Mouse (Mus musculus) stomach, embryonic 14.5 days (tissue): ENCODE results near the gene Ypel4. TPM values are rescaled to one million over a fixed set of nuclear protein-coding genes. Genes with fewer than 3 reads are reported as not detected.

Source experiments
- ATAC-seq: fragments of 200-750 bp; cut with Nextera tagmentation; 2 replicates; pipeline ENCODE4 v1.8.0; 2017; ENCODE audit warnings: low read depth, moderate TSS enrichment; ENCODE audit not compliant: insufficient number of reproducible peaks, insufficient read depth, low FRiP score
- H3K27ac ChIP-seq: fragments of 300-500 bp; sonication (generic); 2 replicates; pipeline ENCODE4 v1.5.1; 2014; ENCODE audit warnings: mild to moderate bottlenecking, low read length, moderate library complexity, mixed read lengths
- H3K27me3 ChIP-seq: fragments of 300-500 bp; sonication (generic); 2 replicates; pipeline ENCODE4 v1.6.1; 2014; ENCODE audit warnings: low read length, control low read depth, mixed read lengths; ENCODE audit not compliant: control insufficient read depth, insufficient read depth
- H3K36me3 ChIP-seq: fragments of 300-500 bp; sonication (generic); 2 replicates; pipeline ENCODE4 v1.6.1; 2014; ENCODE audit warnings: mild to moderate bottlenecking, control low read depth, low read length, moderate library complexity, mixed read lengths; ENCODE audit not compliant: control insufficient read depth, insufficient read depth
- H3K4me1 ChIP-seq: fragments of 300-500 bp; sonication (generic); 2 replicates; pipeline ENCODE4 v1.6.1; 2014; ENCODE audit warnings: low read length, control low read depth, mixed read lengths; ENCODE audit not compliant: control insufficient read depth, insufficient read depth
- H3K4me2 ChIP-seq: fragments of 300-500 bp; sonication (generic); replicated peaks from 2 replicates; pipeline ENCODE4 v1.6.1; 2014; ENCODE audit warnings: low read depth, low read length, control low read depth
- H3K4me3 ChIP-seq: fragments of 300-500 bp; sonication (generic); 2 replicates; pipeline ENCODE4 v1.5.1; 2014; ENCODE audit warnings: low read depth, low read length, control low read depth
- H3K9ac ChIP-seq: fragments of 300-500 bp; sonication (generic); replicated peaks from 2 replicates; pipeline ENCODE4 v1.6.1; 2014; ENCODE audit warnings: low read depth, mild to moderate bottlenecking, control low read depth, low read length, moderate library complexity, mixed read lengths
- H3K9me3 ChIP-seq: fragments of 300-500 bp; sonication (generic); 2 replicates; pipeline ENCODE4 v1.6.1; 2016; ENCODE audit warnings: low read depth, low read length, control low read depth; ENCODE audit not compliant: control insufficient read depth
- WGBS: fragments of 180-500 bp; shearing (Covaris S2); extraction: QIAGEN DNeasy Blood & Tissue Kit; methylation state at CpG from one replicate; pipeline ENCODE4 v1.1.7; 2014; 5-methylcytosine and 5-hydroxymethylcytosine counted together
- polyA plus RNA-seq: library from polyadenylated mRNA; unstranded; fragments of >200 nt; fragmentation: Nextera tagmentation; extraction: Ambion mirVana; gene quantifications from 2 replicates; pipeline ENCODE4 v1.2.1, GENCODE M21; 2014

Ypel4 gene
- polyA plus RNA-seq, 1 experiment from 2014 or later = 10.7 TPM

DNA sequence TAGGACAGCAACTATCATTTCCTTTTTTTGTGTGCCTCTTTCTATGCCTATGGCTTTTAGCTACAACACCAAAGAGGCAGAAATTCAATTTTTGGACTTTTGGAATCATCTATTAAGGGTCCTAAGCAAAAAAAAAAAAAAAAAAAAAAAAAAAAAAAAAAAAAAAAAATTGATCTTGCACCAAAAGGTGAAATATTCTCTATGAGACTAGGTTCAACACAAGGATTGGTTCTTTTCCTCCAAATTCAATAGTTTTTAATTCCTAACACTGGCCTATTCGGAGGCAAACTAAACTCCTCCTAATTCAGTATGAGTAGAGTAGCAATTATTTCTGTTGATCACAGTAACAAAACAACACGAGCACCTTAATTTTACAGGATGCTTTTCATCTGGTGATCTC lies 22.0 kb upstream of the Ypel4 start:
- 87% methylated on average over 2 of the region's 2 CpGs for WGBS
- Histone ChIP-seq H3K27me3 (no peaks in the 10 kb centered on the region), H3K4me2 (no peak overlapping the region), H3K9ac (no peak overlapping the region), H3K4me1 (peaks cover 15% of the 10 kb centered on the region), H3K27ac (no peak overlapping the region), H3K36me3 (peaks cover 30% of the 10 kb centered on the region), H3K4me3 (no peak overlapping the region), H3K9me3 (no peaks in the 10 kb centered on the region)
- no peak for ATAC-seq

DNA sequence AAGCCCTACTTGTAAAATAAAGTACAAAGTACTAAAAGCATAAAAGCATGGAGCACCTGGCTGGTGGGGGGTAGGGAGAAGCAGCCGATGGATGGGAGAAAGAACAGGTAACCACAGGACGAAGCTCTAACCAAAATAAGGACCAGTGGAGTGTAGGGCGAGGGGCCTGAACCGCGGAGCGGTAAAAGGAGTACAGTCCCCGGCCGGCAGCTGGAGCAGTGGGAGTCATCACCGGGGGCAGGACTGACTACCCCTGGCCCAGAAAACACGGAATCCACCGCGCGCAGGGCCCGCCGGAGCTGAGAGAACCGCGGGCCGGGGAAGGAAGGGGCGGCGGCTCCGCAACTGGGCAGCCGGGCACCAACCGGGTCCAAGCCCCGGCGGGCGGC lies 19.4 kb upstream of the Ypel4 start:
- under 1% methylated on average over 18 of the region's 26 CpGs for WGBS
- peak overlapping the region; percentile 72 for H3K4me2 ChIP-seq
- no peaks in the 10 kb centered on the region for H3K27me3 ChIP-seq
- no peak for ATAC-seq
- peaks cover 15% of the 10 kb centered on the region; the same call in 1 of the 2 replicates for H3K36me3 ChIP-seq
- H3K4me3 ChIP-seq = peak overlapping the region; percentile 75
- H3K4me1 ChIP-seq = peaks cover 11% of the 10 kb centered on the region
- H3K27ac ChIP-seq = peak overlapping the region; percentile 90
- no peaks in the 10 kb centered on the region for H3K9me3 ChIP-seq
- H3K9ac ChIP-seq = peak overlapping the region; percentile 85

DNA sequence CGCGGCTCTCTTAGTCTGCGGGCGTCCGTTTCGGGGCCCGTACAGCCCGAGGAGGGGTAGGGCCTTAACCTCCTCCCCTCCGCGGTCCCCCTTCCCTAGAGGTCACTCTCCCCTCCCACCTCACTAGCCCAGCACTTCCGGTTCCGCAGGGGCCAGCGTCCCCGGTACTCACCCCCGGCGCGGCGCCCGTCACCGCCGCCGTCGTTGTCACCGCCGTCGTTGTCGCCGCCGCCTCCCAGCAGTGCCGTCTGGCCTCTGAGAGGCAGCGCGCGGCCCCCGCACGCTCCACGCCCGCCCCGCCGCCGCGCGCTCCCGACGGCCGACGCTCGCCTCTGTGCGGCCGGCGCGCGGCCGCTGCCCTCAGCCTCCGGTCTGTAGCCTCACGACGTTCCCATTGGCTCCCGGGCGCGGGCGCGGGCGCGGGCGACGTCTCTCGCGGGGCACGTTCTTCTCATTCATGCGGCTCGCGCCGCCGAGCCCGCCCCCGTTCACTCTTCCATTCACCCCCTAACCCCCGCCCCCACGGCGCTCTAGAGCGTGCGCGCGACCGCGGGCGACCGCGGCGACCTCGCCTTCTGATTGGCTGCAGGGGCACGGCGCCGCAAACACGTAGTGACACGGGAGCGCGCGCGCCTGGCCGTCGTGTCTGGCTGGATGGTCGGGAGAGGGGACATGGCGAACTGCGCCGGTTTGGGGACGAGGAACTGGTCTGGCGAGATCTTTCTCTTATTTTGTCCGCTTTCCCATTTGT lies 18.9 kb upstream of the Ypel4 start, which contains the start of gene Zdhhc5:
Gene Zdhhc5 (minus strand): TSS at position 370 of the 751 bp plus-strand sequence.
- H3K9ac ChIP-seq = peak within 1 kb of the TSS; percentile 85
- H3K9me3 ChIP-seq = no peaks in the 10 kb centered on the region
- WGBS = under 1% methylated on average over 89 of the region's 107 CpGs
- peak; percentile 96 for ATAC-seq
- peaks cover 11% of the 10 kb centered on the region; the same call in 1 of the 2 replicates for H3K36me3 ChIP-seq
- no peaks in the 10 kb centered on the region for H3K27me3 ChIP-seq
- peak within 1 kb of the TSS; percentile 90 for H3K27ac ChIP-seq
- peaks cover 11% of the 10 kb centered on the region for H3K4me1 ChIP-seq
- H3K4me3 ChIP-seq = peak within 1 kb of the TSS; percentile 75
- H3K4me2 ChIP-seq = peak within 1 kb of the TSS; percentile 86

DNA sequence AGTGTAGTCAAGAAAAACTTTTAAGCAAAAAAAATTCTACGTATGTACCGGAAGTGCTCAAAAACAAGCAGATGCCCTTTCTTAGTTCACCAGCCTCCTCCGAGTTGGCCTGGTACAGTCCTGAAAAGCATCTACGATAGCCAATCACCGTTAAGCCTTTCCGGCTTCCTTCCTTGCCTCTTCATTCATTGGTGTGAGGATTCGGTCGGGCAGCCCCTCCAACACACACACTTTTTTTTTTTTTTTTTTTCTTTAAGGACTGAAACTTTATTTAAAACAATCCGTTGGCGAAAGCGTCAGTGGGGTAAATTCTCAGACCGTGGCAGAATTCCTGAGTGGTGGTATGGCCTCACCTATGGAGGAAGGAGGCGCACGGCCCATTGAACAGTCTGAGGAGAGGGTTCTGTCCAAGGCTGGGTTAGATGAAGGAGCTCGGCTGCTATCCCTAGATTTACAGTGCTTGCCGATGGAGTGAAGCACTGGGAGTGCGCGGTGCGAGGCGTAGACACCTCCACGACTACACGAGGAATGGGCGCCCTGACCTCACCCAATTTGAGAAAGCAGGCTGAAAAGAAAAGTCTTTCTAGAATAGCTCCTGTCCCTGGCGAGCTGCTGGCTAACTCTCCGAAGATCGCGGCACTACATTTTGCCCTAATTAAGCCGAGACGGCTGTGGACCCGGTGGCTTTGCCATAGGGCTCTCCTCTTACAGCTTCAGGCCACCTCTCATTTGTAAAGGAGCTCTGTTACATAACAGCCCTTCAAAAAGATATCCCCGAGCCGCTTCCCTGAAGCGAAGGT lies 18.1 kb upstream of the Ypel4 start:
- Histone ChIP-seq H3K4me1 (peaks cover 11% of the 10 kb centered on the region), H3K36me3 (peaks cover 3% of the 10 kb centered on the region; the same call in 1 of the 2 replicates), H3K9ac (peak overlapping the region; percentile 73), H3K27me3 (no peaks in the 10 kb centered on the region), H3K9me3 (no peaks in the 10 kb centered on the region), H3K4me2 (peak overlapping the region; percentile 86), H3K27ac (peak overlapping the region; percentile 90), H3K4me3 (peak overlapping the region; percentile 75)
- WGBS = under 1% methylated on average over 33 of the region's 33 CpGs
- peak; percentile 95 for ATAC-seq

DNA sequence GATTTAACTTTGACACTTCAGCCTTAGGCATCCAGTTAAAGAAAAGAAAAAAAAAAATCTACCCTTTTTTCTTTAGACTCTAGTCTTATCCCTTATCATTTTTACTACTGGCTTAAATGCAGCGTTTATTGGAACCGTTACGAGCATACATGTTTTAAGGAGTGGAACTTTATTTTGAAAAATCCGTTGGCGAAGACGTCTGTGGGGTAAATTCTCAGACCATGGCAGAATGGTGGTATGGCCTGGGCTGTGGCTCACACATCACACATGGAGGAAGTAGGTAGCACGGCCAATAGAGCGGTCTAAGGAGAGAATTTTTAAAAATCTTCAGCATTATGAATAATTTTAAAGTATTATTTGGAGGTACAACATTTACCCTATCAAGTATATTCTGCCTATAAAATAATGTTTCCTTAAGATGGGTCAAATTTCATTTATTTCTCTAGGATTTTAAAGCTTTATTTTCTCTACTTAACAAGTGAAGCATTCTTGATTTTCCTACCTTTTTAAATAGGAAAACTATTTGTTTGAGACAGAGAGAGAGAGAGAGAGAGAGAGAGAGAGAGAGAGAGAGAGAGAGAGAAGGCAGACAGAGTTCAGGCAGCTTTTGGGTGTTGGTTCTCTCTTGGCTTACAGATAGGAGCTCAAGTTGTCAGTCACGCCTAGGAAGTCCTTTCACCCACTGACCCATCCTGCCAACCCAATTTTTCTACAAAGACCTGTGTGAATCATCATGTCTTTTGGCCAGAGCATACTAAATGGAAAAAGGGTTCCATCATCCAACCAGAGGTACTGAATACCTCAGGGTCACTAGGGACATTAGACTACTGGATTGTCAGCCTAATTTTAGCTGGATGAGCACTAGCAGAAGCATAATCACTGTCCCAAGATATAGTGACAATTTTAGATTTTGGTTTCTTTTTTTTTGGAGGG lies 17.2 kb upstream of the Ypel4 start:
- 32% methylated on average over 9 of the region's 9 CpGs for WGBS
- no peak for ATAC-seq
- H3K4me3 ChIP-seq = peak overlapping the region; percentile 75

DNA sequence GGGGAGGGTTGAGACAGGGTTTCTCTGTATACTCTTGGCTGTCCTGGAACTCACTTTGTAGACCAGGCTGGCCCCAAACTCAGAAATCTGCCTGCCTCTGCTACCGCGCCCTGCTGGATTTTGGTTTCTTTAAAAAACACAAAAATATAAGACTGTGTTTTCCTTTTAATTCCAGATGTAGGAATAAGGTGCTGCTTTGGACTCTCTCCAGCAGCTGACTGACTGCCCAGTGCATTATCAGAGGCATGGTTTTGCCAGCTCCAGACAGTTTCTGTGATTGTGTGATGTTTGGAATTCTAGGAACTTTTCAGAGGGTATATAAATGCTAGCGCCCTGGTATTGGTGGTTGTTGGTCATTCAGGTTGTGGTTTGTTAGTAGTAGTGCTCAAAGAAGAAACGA lies 16.5 kb upstream of the Ypel4 start:
- H3K4me2 ChIP-seq = no peak overlapping the region
- no peaks in the 10 kb centered on the region for H3K27me3 ChIP-seq
- no peak for ATAC-seq
- H3K9me3 ChIP-seq = no peaks in the 10 kb centered on the region
- H3K9ac ChIP-seq = no peak overlapping the region
- WGBS = 94% methylated on average over 4 of the region's 4 CpGs
- H3K4me1 ChIP-seq = peaks cover 11% of the 10 kb centered on the region
- H3K27ac ChIP-seq = no peak overlapping the region
- peaks cover 5% of the 10 kb centered on the region; the same call in 1 of the 2 replicates for H3K36me3 ChIP-seq
- no peak overlapping the region for H3K4me3 ChIP-seq

More for the DNA sequence above, 17.2 kb upstream of the Ypel4 start:
- Histone ChIP-seq H3K9ac (peak overlapping the region; percentile 73; the same call in 1 of the 2 replicates), H3K36me3 (peaks cover 3% of the 10 kb centered on the region; the same call in 1 of the 2 replicates), H3K4me2 (peak overlapping the region; percentile 86), H3K27ac (peak overlapping the region; percentile 90), H3K9me3 (no peaks in the 10 kb centered on the region), H3K4me1 (peaks cover 11% of the 10 kb centered on the region), H3K27me3 (no peaks in the 10 kb centered on the region)

DNA sequence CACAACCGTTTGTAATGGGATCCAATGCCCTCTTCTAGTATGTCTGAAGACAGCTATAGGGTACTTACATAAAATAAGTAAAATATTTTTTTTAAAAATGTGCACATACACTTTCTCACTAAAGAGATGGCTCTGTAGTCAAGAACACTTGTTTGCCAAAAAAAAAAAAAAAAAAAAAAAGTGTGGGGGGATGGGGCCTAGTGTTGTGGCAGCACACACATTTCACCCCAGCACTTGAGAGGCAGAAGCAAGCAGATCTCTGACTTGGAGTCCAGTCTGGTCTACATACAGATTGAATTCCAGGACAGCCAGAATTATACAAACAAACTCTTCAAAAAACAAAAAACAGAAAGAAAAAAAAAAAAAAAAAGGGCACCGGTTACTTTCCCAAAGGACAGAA lies 13.1 kb upstream of the Ypel4 start:
- no peak overlapping the region for H3K27ac ChIP-seq
- no peak for ATAC-seq
- 96% methylated on average over 2 of the region's 2 CpGs for WGBS
- peaks cover 15% of the 10 kb centered on the region; the same call in 1 of the 2 replicates for H3K36me3 ChIP-seq
- no peaks in the 10 kb centered on the region; the same call in 1 of the 2 replicates for H3K4me1 ChIP-seq
- no peak overlapping the region for H3K9ac ChIP-seq
- H3K4me3 ChIP-seq = no peak overlapping the region
- no peak overlapping the region for H3K4me2 ChIP-seq
- H3K9me3 ChIP-seq = no peaks in the 10 kb centered on the region
- no peaks in the 10 kb centered on the region for H3K27me3 ChIP-seq
